Mouse (Mus musculus) stomach, postnatal 0 days (tissue): ENCODE results near the gene Mrgprd. TPM values are rescaled to one million over a fixed set of nuclear protein-coding genes. Genes with fewer than 3 reads are reported as not detected.

Experiments used
- ATAC-seq: fragments of 200-750 bp; cut with Nextera tagmentation; 2 replicates; pipeline ENCODE4 v1.8.0; 2017; ENCODE audit not compliant: low FRiP score, low TSS enrichment
- DNase-seq: peaks from one replicate; pipeline ENCODE4 v3.0.0-alpha.2; 2016; ENCODE audit warnings: low spot score
- H3K27ac ChIP-seq: fragments of 300-500 bp; sonication (generic); replicated peaks from 2 replicates; pipeline ENCODE4 v1.5.1; 2014; ENCODE audit warnings: mild to moderate bottlenecking, control low read depth
- H3K27me3 ChIP-seq: fragments of 300-500 bp; sonication (generic); 2 replicates; pipeline ENCODE4 v1.6.1; 2014; ENCODE audit warnings: low read length; ENCODE audit not compliant: control insufficient read depth, insufficient read depth
- H3K36me3 ChIP-seq: fragments of 300-500 bp; sonication (generic); 2 replicates; pipeline ENCODE4 v1.6.1; 2014; ENCODE audit warnings: low read length, mixed read lengths; ENCODE audit not compliant: control insufficient read depth, insufficient read depth
- H3K4me1 ChIP-seq: fragments of 300-500 bp; sonication (generic); replicated peaks from 2 replicates; pipeline ENCODE4 v1.6.1; 2014; ENCODE audit warnings: antibody characterized with exemption; ENCODE audit not compliant: control insufficient read depth, insufficient read depth
- H3K4me2 ChIP-seq: fragments of 300-500 bp; sonication (generic); replicated peaks from 2 replicates; pipeline ENCODE4 v1.6.1; 2014; ENCODE audit warnings: low read depth, mild to moderate bottlenecking, control low read depth, moderate library complexity
- H3K4me3 ChIP-seq: fragments of 300-500 bp; sonication (generic); 2 replicates; pipeline ENCODE4 v1.5.1; 2014; ENCODE audit warnings: low read depth, low read length, control low read depth
- H3K9ac ChIP-seq: fragments of 300-500 bp; sonication (generic); 2 replicates; pipeline ENCODE4 v1.6.1; 2014; ENCODE audit warnings: mild to moderate bottlenecking, low read length, control low read depth, mixed read lengths
- H3K9me3 ChIP-seq: fragments of 300-500 bp; sonication (generic); 2 replicates; pipeline ENCODE4 v1.6.1; 2016; ENCODE audit warnings: low read length; ENCODE audit not compliant: control insufficient read depth
- CTCF ChIP-seq: IDR thresholded peaks from 2 replicates; pipeline ENCODE4 v1.5.1; 2016; ENCODE audit warnings: antibody characterized with exemption, low read depth, mild to moderate bottlenecking, moderate library complexity
- EP300 ChIP-seq: optimal IDR thresholded peaks from 2 replicates; pipeline ENCODE3; 2016; ENCODE audit warnings: antibody characterized with exemption
- WGBS: fragments of 180-500 bp; shearing (Covaris S2); extraction: QIAGEN DNeasy Blood & Tissue Kit; methylation state at CpG from one replicate; pipeline ENCODE4 v1.1.7; 2014; 5-methylcytosine and 5-hydroxymethylcytosine counted together
- polyA plus RNA-seq: library from polyadenylated mRNA; unstranded; fragments of >200 nt; fragmentation: Nextera tagmentation; extraction: Ambion mirVana; gene quantifications from 2 replicates; pipeline ENCODE4 v1.2.1, GENCODE M21; 2015

Mrgprd gene
- polyA plus RNA-seq, 1 experiment from 2014 or later, result not detected

- Histone ChIP-seq H3K27me3 (no peaks in the 10 kb centered on the region), H3K9me3 (no peaks in the 10 kb centered on the region), H3K4me1 (no peaks in the 10 kb centered on the region), H3K27ac (no peak overlapping the region), H3K9ac (no peak overlapping the region), H3K4me2 (no peak overlapping the region), H3K36me3 (no peaks in the 10 kb centered on the region), H3K4me3 (no peak overlapping the region)
- 91% methylated on average over 10 of the region's 10 CpGs for WGBS
- DNase-seq, result no peak
- ATAC-seq, result no peak
- TF ChIP-seq CTCF (no peak), EP300 (no peak)
Measured at GRCm38 (mm10) chr7:145307636-145308035, 7.0 kb upstream of the Mrgprd start.

GRCm38 (mm10) chr7:145308061-145308675 is 6.5 kb upstream of the Mrgprd start:
- H3K4me1 ChIP-seq, result no peaks in the 10 kb centered on the region
- H3K27ac ChIP-seq, result no peak overlapping the region
- no peak overlapping the region for H3K9ac ChIP-seq
- 70% methylated on average over 30 of the region's 30 CpGs for WGBS
- ATAC-seq, result no peak
- H3K36me3 ChIP-seq, result no peaks in the 10 kb centered on the region
- H3K9me3 ChIP-seq, result no peaks in the 10 kb centered on the region
- H3K4me3 ChIP-seq, result no peak overlapping the region
- H3K27me3 ChIP-seq, result no peaks in the 10 kb centered on the region
- no peak overlapping the region for H3K4me2 ChIP-seq
- DNase-seq, result no peak
- TF ChIP-seq CTCF (no peak), EP300 (no peak)

- no peak for TF ChIP-seq CTCF
- TF ChIP-seq EP300, result no peak
- no peak for DNase-seq
- Histone ChIP-seq H3K36me3 (no peaks in the 10 kb centered on the region), H3K4me2 (no peak overlapping the region), H3K4me3 (no peak overlapping the region), H3K9me3 (no peaks in the 10 kb centered on the region), H3K4me1 (no peaks in the 10 kb centered on the region), H3K27ac (no peak overlapping the region), H3K27me3 (no peaks in the 10 kb centered on the region), H3K9ac (no peak overlapping the region)
- 45% methylated on average over 4 of the region's 4 CpGs for WGBS
- 0 out of 2 replicates have a peak, but pooled peaks have one; percentile 16 for ATAC-seq
Measured at GRCm38 (mm10) chr7:145308866-145309265, 5.8 kb upstream of the Mrgprd start.

- ATAC-seq (no peak), DNase-seq (no peak)
- no peaks in the 10 kb centered on the region for H3K36me3 ChIP-seq
- TF ChIP-seq EP300, result no peak
- TF ChIP-seq CTCF, result no peak
- WGBS, result 77% methylated on average over 1 of the region's 1 CpGs
- no peaks in the 10 kb centered on the region for H3K9me3 ChIP-seq
- H3K4me2 ChIP-seq, result no peak overlapping the region
- H3K27ac ChIP-seq, result no peak overlapping the region
- H3K4me1 ChIP-seq, result no peaks in the 10 kb centered on the region
- H3K4me3 ChIP-seq, result no peak overlapping the region
- H3K27me3 ChIP-seq, result no peaks in the 10 kb centered on the region
- H3K9ac ChIP-seq, result no peak overlapping the region
Measured at GRCm38 (mm10) chr7:145309877-145310276, 4.8 kb upstream of the Mrgprd start.

GRCm38 (mm10) chr7:145310526-145310925 is 4.1 kb upstream of the Mrgprd start:
- H3K36me3 ChIP-seq, result no peaks in the 10 kb centered on the region
- H3K9me3 ChIP-seq, result no peaks in the 10 kb centered on the region
- no peak overlapping the region for H3K9ac ChIP-seq
- H3K4me2 ChIP-seq, result no peak overlapping the region
- ATAC-seq, result no peak
- H3K4me3 ChIP-seq, result no peak overlapping the region
- H3K27me3 ChIP-seq, result no peaks in the 10 kb centered on the region
- no peak for TF ChIP-seq CTCF
- no peak for TF ChIP-seq EP300
- DNase-seq, result no peak
- 63% methylated on average over 5 of the region's 5 CpGs for WGBS
- no peaks in the 10 kb centered on the region for H3K4me1 ChIP-seq
- H3K27ac ChIP-seq, result no peak overlapping the region

GRCm38 (mm10) chr7:145312137-145312536 is 2.5 kb upstream of the Mrgprd start:
- DNase-seq (no peak), ATAC-seq (no peak)
- H3K4me1 ChIP-seq, result no peaks in the 10 kb centered on the region
- no peaks in the 10 kb centered on the region for H3K36me3 ChIP-seq
- TF ChIP-seq CTCF (no peak), EP300 (no peak)
- H3K9ac ChIP-seq, result no peak overlapping the region
- H3K9me3 ChIP-seq, result no peaks in the 10 kb centered on the region
- H3K27me3 ChIP-seq, result no peaks in the 10 kb centered on the region
- no peak overlapping the region for H3K4me2 ChIP-seq
- H3K27ac ChIP-seq, result no peak overlapping the region
- 55% methylated on average over 3 of the region's 3 CpGs for WGBS
- H3K4me3 ChIP-seq, result no peak overlapping the region
